Mouse (Mus musculus): ENCODE data around the gene Sftpa1.
A peak's percentile ranks its signal among the peaks of the same experiment; 100 is the strongest.

Gene Sftpa1

DNA sequence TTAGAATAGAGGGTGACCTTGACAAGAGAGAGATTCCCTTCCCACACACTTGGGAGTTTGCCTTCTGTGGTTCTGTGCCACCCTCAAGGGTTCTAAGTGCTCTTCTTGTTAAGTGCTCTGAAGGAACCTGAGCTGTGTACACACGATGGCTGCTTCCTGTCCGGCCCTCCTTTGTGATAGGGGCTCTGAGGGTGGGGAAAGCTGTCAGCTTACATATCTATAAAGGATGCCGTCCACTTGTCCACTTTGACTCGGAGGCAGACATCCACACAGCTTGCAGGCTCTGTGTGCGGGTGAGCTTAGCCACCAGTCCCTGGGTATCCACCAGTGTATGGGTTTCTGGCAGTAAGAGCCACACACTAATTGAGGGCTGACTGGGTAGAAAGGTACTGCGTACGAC lies at the start of gene Sftpa1:
Sftpa1 (plus strand) TSS at position 243 of the 400 bp plus-strand sequence.
- DNase-seq (ENCODE audit: low read depth, low spot score): no peak

DNA sequence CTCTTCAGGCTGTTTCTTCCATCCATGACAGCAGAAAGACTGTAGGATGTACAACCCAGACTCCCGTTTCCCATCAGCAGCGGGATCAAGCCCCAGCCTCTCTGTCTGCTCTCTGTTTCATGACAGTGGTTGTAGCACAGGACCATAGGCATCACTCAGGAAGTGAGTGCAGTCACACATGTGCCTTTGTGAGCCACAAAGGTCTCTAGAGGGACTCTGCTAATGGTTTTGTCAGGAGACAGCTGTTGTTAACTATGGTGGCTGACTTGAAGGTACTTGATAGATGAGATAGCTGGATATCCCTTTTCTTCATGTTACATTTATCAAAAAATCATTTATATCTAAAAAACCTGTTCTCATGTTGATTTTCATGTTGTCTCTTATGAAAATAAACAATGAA lies 49.2 kb upstream of the Sftpa1 start:
- DNase-seq (ENCODE audit: low read depth, low spot score): no peak

DNA sequence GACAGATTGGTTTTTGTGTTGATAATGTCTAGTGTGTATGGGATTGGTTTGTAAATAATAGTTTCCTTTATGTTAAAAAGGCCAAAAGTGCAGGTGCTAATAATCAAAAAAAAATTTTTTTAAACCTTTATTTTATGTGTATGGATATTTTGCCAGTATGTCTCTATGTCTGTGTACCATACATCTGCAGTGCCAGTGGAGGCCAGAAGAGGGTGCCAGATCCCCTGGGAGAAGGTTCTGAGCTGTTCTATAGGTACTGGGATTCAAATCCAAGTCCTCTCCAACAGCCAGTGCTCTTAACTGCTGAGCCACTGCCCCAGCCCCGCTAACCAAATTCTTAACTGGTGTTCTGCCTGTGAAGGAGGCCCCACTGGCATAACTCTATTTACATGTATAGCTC lies 44.1 kb upstream of the Sftpa1 start:
- DNase-seq (ENCODE audit: low read depth, low spot score): peak; percentile 70

DNA sequence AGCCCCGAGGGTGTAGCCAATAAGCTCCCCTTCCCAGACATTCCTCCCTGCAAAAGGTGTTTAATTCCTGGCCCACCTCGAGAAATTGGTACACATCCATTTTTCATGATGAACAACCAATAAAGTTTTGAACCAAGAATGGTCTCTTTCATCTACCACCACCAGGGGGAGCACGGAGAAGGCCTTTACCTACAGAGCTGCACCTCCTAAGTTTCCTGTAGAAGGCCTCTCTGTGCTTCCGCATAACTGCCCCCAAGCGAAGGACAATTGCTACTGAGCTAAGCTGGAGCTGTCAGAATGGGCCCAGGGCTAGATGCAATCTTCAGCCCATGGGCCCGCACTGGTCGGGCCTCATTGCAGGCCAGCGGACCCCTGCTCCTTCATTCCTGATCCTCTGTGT lies 40.8 kb upstream of the Sftpa1 start:
- DNase-seq (ENCODE audit: low read depth, low spot score): peak; percentile 86

DNA sequence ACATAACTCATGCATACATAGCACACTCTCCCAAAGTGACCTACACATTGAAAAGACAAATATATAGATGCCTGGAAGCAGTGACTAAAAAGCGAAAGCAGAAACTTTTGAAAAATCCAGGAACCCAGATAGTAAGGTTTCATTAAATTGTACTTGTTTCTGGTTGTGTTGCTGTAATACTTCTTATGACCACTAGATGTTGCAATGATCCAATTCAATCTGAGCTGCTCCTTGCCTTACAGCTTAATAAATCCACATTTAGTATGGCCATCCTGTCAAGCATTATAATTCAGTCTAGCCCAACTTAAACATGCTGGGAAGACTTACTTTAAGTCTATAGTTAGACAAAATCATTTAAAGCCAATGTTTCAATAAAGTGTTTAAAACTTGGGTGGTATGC lies 37.5 kb upstream of the Sftpa1 start:
- peak; percentile 26 for DNase-seq (ENCODE audit: low read depth, low spot score)

DNA sequence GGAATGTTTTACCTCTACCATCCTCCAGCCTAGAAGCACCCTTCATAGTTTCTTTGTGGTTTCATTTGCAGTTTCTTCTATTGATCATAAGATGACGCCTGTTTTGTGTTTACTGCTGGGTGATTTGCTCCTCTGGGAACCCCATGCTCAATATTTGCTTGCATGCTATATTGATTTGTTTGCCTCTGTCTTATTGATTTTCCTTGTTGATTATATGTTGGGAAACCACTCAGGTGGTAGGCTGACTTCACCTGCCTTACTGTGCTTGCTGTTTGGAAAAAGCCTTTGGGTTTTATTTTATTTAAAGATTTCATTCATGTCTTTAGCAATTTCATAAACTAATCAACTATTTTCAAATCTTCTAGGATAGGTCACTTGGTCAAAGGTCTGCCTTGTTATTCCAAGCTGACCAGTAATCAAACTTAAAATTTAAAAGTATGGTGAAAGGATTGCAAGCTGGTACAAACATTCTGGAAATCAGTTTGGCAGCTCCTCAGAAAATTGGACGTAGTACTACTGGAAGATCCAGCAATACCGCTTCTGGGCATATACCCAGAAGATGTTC lies 35.2 kb upstream of the Sftpa1 start:
- no peak for DNase-seq (ENCODE audit: low read depth, low spot score)

DNA sequence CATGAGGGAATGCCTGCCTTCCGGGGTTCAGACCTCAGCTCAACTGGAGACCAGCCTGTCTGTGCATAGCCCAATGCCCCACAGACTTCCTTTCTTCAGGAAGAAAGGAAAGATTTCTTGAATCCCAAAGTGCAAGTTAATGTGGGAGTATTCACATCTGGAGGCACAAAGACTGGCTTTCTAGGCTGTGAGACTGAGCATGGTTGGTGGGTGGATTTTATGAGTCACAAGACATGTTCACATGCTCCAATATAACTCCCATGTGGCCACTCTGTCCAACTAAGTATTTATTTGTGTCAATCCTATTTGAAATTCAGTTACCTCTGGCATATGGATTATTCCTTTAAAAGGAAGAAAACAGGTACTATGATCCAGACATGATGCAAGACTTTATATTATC lies 32.9 kb upstream of the Sftpa1 start:
- no peak for DNase-seq (ENCODE audit: low read depth, low spot score)

DNA sequence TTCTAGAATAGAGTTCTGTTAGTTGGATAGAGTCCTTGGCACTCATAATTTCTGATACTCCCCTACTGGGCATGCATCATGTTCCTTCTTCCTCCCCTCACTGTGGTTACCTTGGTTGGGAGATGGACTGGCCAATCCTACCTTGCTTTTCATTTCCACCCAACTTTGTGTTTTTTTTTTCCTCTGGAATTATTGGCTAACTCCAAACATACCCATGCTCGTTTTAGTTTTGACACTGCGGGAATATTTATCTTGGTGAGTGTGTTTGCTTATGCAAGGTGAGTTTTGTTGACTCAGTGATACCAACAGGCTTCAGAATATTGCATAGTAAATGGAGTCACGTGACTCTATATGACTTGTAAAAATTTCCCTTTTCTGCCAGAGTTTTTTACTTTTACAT lies 30.9 kb upstream of the Sftpa1 start:
- no peak for DNase-seq (ENCODE audit: low read depth, low spot score)

DNA sequence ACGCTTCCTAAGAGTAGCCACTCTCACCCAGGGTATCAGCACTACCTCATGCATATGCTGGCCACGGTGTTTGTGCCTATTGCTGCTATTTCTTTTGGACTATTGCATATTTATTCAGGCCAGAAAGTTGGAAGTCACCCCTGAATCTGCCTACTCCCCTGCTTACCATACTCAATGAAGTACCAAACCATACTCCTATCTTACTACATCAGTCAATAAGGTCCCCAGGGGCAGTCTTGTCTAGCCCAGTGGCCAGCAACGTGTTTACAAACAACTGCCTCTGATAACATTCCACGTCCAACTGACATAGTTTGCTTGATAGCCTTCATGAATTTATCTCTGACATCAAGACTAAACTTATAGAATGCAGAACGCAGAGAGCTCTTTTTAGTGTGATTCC lies 30.3 kb upstream of the Sftpa1 start:
- no peak for DNase-seq (ENCODE audit: low read depth, low spot score)

DNA sequence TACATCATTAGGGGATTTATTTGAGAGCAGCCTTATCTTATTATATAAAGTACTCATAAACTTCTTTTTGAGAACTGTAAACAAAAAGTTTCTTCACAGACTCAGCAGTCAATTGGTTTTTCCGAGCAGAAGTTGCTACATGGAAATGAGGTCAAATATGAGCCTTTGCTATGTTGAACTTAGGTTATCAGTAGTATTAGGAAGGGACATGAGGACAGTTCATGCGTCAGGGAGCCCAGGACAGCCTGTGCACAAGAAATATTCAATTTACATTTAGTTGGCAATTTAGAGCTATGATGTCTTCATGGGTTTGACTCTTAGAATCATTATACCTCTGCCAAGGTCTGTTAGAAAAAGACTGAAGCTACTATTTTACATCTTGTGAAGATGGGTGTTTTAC lies 29.3 kb upstream of the Sftpa1 start:
- DNase-seq (ENCODE audit: low read depth, low spot score): no peak

DNA sequence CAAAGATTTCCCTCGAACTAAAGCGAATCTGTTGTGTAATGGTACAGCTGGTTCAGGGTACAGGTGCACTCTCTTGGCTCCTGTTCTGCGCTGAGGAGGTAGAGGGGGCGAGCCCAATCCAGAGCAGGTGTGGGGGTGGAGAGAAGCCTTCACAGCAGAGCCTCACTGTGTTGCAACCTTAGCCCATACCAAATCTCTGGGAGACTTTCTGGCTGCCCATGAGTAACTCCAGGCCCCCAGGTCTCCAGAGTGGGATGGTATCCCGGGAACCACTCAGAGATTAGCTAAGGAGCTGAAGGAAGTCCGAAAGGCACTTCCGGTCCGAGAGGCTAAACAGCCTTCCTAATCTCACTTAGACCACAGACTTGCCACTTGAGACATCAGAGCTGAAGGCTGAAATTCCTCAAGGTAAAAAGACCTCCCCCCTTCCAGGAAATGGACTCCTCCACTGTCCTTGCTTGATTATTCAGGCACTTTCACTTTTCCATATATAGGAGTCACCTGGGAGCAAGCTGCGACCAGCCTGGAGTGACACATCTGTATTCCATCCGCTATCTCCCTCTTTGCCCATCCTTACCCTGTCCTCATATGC lies 26.6 kb upstream of the Sftpa1 start, which contains the start of gene Mat1a:
Mat1a (plus strand) TSS at position 183 of the 592 bp plus-strand sequence.
- peak; percentile 9 for DNase-seq (ENCODE audit: low read depth, low spot score)

DNA sequence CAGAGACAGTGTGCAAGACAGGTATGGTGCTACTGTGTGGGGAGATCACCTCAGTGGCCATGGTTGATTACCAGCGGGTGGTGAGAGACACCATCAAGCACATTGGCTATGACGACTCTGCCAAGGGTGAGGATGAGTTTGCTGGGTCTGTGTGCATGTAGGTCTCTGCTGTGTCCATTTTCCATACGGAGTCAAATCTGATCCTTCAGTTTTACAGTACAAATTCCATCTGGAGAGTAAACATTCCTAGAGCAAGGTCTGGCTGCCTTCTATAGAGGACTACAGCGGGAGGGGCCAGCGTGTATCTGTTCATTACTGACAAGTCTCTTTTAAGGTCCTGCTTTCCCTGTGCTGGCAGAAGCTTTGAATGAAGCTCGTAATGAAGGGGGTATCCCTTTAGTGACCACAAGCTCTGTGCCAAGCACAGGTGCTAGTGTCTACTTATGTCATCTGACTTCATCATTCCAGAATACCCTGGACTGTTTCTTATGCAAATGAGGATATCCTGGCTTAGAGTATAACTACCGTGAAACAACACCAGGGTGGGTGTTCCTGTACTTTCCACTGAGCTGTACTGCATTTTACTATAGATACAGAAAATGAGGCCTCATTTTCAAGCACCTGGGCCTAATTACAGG lies 20.4 kb upstream of the Sftpa1 start:
- DNase-seq (ENCODE audit: low read depth, low spot score): no peak

DNA sequence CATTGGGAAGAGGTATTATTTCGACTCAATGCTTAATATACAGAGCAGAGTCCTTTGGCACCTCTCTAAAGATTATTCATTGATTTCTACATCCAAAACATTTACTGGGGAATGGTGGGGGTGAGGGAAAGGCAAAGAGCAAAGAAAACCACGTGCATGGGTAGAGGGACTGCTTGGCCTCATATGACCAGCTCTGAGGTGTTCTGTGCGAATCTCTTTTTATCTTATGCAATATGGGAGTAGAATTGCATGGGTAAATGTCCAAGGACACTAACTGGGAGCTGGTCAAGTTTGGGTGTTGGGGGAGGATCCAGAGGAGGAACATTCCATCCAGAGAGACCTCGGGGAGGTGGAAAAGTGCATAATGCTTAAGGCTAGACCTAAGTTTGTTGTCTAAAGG lies 18.6 kb upstream of the Sftpa1 start:
- no peak for DNase-seq (ENCODE audit: low read depth, low spot score)

DNA sequence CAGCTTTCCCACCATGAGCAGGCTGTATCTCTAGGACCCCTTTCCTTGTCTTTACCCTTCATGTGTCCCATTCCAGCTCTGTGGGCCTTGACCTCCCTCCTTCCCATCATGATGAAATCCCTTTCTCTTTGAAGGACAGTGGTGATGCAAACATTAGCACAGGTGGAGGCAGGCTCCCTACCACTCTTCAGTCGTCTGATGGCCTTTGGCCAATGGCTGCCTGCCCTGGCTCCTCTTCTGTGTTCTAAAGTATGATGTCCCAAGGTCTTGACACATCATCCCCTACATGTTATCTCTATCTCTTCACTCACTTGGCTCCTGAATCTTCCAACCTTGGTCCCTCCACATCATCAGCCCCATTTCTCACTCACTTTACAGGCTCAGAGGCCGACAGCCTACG lies 15.3 kb upstream of the Sftpa1 start:
- DNase-seq (ENCODE audit: low read depth, low spot score): no peak

DNA sequence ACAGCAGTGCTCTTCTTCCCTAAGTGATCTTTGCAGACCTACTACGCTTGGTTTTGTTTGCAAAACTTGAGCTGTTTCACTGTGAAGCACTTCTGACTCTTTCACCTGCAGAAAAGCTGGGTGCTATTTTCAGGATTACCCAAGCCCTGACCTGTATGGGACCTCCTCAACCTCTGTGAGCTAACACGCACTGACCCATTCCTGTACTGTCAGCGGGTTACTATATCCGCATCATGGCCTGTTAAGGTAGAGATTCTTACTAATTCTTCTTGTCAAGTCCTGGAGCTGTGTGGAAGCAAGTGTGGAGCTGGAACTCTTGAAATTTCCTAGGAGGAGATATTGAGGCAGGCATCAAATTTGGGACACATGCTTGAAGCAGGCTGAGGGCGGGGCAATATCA lies 6.9 kb upstream of the Sftpa1 start:
- DNase-seq (ENCODE audit: low read depth, low spot score): no peak

DNA sequence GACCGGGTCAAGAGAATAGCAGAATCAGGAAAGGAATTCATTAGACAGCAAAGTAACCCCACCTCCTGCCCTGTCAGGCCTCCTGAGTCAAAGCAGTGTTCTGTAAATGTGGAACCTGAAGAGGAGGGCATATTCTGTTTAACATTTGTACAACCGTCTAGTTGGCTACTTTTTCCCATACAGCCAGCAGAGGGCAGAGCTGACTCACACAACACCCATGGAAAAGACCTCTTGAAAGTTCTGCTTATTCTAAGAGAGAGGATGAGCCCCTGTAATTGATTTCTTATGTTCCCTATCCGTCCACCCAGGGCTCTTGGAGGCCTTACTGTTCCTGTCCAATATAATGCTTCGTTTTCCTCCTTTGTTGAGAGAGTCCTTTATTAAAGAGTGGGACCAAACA lies 3.6 kb upstream of the Sftpa1 start:
- peak; percentile 73 for DNase-seq (ENCODE audit: low read depth, low spot score)

DNA sequence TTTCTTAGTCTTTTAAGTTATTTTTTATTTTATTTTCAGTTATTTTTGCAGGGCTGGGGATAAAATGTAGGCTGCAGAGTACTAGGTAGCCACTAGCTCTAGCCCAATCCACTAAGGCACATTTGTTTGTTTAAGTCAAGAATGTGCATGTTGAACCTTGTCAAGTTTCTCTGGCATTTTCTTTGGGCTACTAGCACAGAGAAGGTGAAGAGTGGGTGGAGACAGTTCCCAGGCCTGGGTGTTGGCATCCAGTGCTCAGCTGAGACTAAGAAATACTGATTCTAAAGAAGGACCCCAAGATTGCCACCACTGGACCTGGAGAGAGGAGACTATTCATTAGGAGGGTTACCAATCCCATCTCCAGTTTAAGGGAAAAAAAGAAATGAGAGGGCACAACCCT lies 5.4 kb downstream of the Sftpa1 start:
- DNase-seq (ENCODE audit: low read depth, low spot score): no peak

DNA sequence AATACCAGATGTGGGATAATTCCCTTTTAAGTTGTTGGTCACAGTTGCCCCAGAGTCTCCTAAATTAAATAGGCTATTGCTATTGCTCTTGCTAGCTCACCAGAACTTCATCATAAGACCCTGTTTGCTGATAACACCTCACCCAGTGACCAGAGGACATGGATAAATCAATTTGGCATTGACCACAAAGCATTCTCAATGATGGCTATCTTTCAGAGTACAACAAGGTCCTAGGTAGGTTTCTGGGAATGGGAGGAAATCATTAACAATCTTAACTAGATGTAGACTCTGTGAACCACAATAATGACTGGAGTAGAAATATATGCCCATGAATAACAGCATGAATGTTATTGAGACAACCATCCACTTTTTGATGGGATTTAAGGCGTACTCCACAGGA lies 9.1 kb downstream of the Sftpa1 start:
- no peak for DNase-seq (ENCODE audit: low read depth, low spot score)

DNA sequence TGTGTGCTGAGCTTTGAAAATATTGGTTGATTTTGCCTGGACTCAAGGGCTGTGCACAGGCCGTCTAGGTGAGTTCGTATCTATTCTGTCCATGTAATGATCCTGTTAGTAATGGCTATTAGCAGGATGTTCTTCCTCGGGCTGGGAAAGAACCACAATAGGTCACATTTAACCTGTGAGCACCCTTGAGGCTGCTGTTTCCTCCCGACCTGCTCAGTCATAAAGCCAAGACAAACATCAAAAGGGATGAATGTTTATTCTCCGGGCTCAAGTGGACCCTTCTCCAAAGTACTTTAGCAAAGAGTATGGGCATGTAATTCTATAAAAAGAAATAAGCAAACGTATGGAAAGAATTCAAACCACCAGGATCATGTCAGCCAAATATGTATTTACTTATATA lies 14.5 kb downstream of the Sftpa1 start:
- no peak for DNase-seq (ENCODE audit: low read depth, low spot score)

DNA sequence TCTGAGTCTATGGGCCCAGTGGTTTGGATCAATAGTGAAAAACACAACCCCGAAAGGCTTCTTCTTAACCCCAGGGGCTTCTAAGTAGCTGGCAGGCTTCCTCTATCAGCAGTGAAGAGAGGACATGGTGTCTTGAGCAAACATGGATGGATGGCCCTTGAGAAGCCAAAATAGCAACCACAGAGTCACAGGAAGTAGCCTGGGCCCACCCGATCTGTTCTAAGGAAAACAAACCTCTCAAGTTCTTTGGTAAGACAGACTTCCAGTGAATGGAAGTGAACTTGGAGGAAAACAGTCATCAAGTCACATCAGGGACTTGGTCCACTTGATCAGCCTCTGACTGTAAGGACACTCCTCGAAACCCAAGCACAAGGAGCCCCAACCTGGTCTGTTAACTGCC lies 15.3 kb downstream of the Sftpa1 start:
- DNase-seq (ENCODE audit: low read depth, low spot score): no peak

DNA sequence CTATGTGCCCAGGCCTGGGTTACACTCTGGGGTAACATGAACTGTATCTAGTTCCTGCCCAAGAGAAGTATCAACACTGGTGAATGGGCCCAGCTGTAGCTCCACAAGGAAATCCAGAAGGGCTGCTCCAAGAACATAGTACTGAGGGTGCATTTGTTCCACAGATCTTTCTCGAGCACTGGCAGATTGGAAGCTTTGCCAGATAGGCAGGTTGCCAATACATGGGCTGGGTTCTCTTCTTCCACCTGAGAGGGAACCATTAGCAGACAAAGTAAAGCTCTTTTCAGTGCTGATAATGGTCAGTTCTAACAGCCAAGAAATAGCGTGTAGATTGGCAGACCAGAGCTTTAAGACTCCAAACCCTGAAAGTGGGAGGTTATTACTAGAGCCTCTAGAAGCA lies 15.8 kb downstream of the Sftpa1 start:
- no peak for DNase-seq (ENCODE audit: low read depth, low spot score)

DNA sequence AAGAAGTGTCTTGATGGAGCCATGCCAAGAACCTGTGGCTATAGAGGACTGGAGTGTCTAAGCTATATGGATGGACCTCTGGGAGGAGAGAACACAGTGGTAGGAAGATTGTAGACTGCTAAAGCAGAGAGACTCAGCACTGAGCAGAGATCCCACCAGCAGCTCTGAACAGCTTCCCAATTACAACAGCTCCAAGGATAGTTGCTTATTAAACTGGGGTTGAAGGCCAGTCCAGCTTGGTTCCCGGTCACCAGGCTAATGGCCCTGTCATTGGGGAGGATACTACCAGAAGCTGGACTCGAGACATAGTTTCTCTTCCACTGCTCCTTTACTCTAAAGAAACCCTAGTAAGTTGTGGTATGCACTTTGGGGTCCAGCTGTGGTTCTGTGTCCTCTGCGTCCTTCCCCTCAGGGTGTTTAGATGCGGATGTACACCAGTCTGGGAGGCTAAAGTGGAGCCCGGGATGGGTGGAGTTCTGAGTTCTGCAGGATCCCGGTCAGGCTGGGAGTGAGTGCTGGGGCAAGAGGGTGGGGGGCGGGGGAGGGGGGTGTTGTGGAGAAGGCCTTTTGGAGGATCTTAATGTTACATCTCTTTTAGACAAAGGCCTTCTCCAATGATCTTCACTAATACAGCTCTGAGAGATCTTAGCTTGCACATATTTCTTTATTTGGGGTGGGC lies 19.8 kb downstream of the Sftpa1 start, which contains the start of gene Mbl1:
Mbl1 (plus strand) TSS at position 239 of the 679 bp plus-strand sequence.
- DNase-seq (ENCODE audit: low read depth, low spot score): no peak

DNA sequence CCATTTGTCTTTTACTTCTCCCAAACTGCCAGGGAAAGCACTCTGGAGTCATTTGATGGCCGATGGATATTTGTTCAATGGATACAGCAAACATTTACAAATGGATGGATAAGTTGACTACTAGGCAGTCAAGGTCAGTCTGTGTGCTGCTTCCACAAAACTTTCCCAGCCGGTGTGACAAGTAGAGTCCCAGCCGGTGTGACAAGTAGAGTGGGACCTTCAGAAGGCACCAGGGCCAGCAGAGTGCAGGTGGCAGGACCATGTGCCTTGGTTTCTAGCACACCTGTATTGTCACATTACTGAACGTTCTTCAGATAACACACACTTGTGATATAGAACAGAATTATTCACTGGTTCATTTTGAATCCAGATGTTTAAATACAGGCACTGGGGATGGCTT lies 28.5 kb downstream of the Sftpa1 start:
- DNase-seq (ENCODE audit: low read depth, low spot score): no peak
